Mouse (Mus musculus): ENCODE results near the gene Rtl4. TPM values are rescaled to one million over a fixed set of nuclear protein-coding genes. Genes with fewer than 3 reads are reported as not detected.

Rtl4 gene
- polyA plus RNA-seq, 1 experiment from 2014 or later = 1.8 TPM

GRCm38 (mm10) chrX:145065484-145065913 is 376.8 kb downstream of the Rtl4 start:
- H3K9ac ChIP-seq (replicated peaks) = no peak overlapping the region
- no peaks in the 10 kb centered on the region for H3K4me1 ChIP-seq
- WGBS = 44% methylated on average over 2 of the region's 2 CpGs
- no peaks in the 10 kb centered on the region for H3K27me3 ChIP-seq (replicated peaks)
- no peak overlapping the region for H3K4me3 ChIP-seq (replicated peaks)
- H3K27ac ChIP-seq (replicated peaks) = no peak overlapping the region
- H3K36me3 ChIP-seq = no peaks in the 10 kb centered on the region
- no peak for ATAC-seq (ENCODE audit: low FRiP score)
- no peaks in the 10 kb centered on the region for H3K9me3 ChIP-seq (replicated peaks)
- no peak overlapping the region for H3K4me2 ChIP-seq

DNA sequence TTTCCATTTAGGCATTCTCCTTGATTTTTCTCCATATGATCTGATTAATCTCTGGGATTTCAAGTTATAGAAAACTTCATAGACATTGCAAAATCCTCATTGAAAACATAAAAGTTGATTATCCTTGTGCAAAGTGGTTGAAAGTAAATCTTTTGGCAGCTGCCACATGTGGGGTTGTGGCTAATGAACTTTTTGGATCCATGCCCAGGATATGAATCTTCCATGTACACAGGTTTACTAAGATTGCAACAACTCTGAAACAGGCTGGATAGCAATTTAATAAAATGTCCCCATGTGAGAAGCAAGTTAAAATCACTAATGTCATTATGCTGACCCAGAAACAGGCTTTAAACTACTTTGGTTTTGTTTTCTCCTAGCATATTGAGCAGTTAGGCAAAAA is 401.1 kb downstream of the Rtl4 start:
- no peaks in the 10 kb centered on the region for H3K36me3 ChIP-seq
- no peak for ATAC-seq (ENCODE audit: low FRiP score)
- H3K4me3 ChIP-seq (replicated peaks) = no peak overlapping the region
- no peaks in the 10 kb centered on the region for H3K27me3 ChIP-seq (replicated peaks)
- H3K4me1 ChIP-seq = no peaks in the 10 kb centered on the region
- H3K4me2 ChIP-seq = no peak overlapping the region
- no peak overlapping the region for H3K27ac ChIP-seq (replicated peaks)
- no peaks in the 10 kb centered on the region for H3K9me3 ChIP-seq (replicated peaks)
- H3K9ac ChIP-seq (replicated peaks) = no peak overlapping the region

DNA sequence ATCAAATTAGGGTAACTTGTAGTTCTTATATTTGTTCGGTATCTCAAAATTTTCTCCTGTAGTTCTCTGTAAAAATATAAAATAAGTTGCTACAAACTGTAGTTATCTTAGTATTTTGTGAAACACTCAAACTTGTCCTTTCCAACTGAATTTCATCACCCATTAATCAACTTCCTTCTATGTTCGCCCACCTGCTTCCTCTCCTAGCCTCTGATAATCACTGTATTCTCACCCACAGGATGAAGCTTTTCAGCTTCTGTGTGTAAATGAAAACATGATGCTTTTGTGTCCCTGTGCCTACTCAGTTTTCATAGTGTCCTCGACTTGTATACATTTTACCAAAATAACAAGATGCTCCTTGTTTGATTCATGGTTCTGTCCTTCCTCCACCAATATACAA is 401.7 kb downstream of the Rtl4 start:
- 85% methylated on average over 3 of the region's 3 CpGs for WGBS
- no peak for ATAC-seq (ENCODE audit: low FRiP score)
- no peaks in the 10 kb centered on the region for H3K36me3 ChIP-seq

GRCm38 (mm10) chrX:145090964-145091363 is 402.3 kb downstream of the Rtl4 start:
- Histone ChIP-seq H3K4me1 (no peaks in the 10 kb centered on the region), H3K27me3 (replicated peaks) (no peaks in the 10 kb centered on the region), H3K36me3 (no peaks in the 10 kb centered on the region), H3K4me2 (no peak overlapping the region), H3K9me3 (replicated peaks) (no peaks in the 10 kb centered on the region), H3K27ac (replicated peaks) (no peak overlapping the region), H3K9ac (replicated peaks) (no peak overlapping the region), H3K4me3 (replicated peaks) (no peak overlapping the region)
- ATAC-seq (ENCODE audit: low FRiP score) = no peak
- 82% methylated on average over 2 of the region's 2 CpGs for WGBS

More for the DNA sequence above, 401.7 kb downstream of the Rtl4 start:
- H3K27me3 ChIP-seq (replicated peaks) = no peaks in the 10 kb centered on the region
- H3K9ac ChIP-seq (replicated peaks) = no peak overlapping the region
- no peaks in the 10 kb centered on the region for H3K4me1 ChIP-seq
- H3K9me3 ChIP-seq (replicated peaks) = no peaks in the 10 kb centered on the region
- no peak overlapping the region for H3K4me2 ChIP-seq
- H3K27ac ChIP-seq (replicated peaks) = no peak overlapping the region
- H3K4me3 ChIP-seq (replicated peaks) = no peak overlapping the region

MicroRNAs within 50 kb of the gene (microRNA counts, 519-probe panel; counts per million panel counts)
- 1,496 counts per million, percentile 16 among the panel's probes with 10 or more counts for microRNA mmu-miR-3472

Small RNAs within 50 kb of the gene (microRNA-seq; reads per million reads assigned to microRNA genes)
- gene Mir3472 = not detected

Other genes with a start within 250 kb of the Rtl4 start
- gene Trpc5os, start 232.3 kb upstream of the Rtl4 start, polyA plus RNA-seq (2015; fragmentation: Nextera tagmentation; extraction: Ambion mirVana) = 0.06 and 0.12 TPM in 2 replicates
- gene Trpc5, start 727 bp upstream of the Rtl4 start, polyA plus RNA-seq (2015; fragmentation: Nextera tagmentation; extraction: Ambion mirVana) = 3.7 and 4.4 TPM in 2 replicates